Mouse (Mus musculus): ENCODE measurements around the gene Spats1.

GRCm38 (mm10) chr17:45515204-45515726 lies 40.0 kb upstream of the Spats1 start:
- no peak for TF ChIP-seq GATA1 (IDR thresholded peaks at IDR 0.05; ENCODE audit: low read length)
- no peak for TF ChIP-seq TAL1 (IDR thresholded peaks at IDR 0.05; ENCODE audit: low read length)

All from erythroblast, embryonic 14.5 days (primary cell).